In genomic region chr13:70798396-70798795, GRCm38 (mm10) we compare ENCODE assay signal across 13 mouse cellular contexts. TPM values are rescaled to one million over a fixed set of nuclear protein-coding genes. Genes with fewer than 3 reads are reported as not detected.
A peak's percentile ranks its signal among the peaks of the same experiment; 100 is the strongest.
DNase-seq lines count a peak whose midpoint lies in the region; ATAC-seq and TF ChIP-seq lines count a peak whose summit lies in the region.
"Had no signal": no experiment of that assay in that cellular context is flagged by ENCODE, and none has a peak within 500 bp of the region (broad histone marks: within the 10 kb centered on the region; RNA-seq: fewer than 3 reads in every experiment).

No protein-coding gene starts in this region.

- no peak for TF ChIP-seq CTCF in hindbrain, postnatal 0 days (IDR thresholded peaks at IDR 0.05; ENCODE audit: low read depth)

- no peaks in the 10 kb centered on the region for H3K9me3 ChIP-seq in hindbrain, postnatal 0 days (ENCODE audit: low read length)
- no peaks in the 10 kb centered on the region for H3K9me3 ChIP-seq in hindbrain, embryonic 11.5 days (ENCODE audit: control insufficient read depth, low read length)
- H3K9me3 ChIP-seq: stomach, embryonic 15.5 days had no signal

- H3K9ac ChIP-seq in hindbrain, postnatal 0 days (replicated peaks; ENCODE audit: low read length), result no peak overlapping the region
- H3K9ac ChIP-seq in hindbrain, embryonic 11.5 days (ENCODE audit: low read depth, low read length), result no peak overlapping the region
- H3K9ac ChIP-seq: stomach, embryonic 15.5 days had no signal

- no peaks in the 10 kb centered on the region for H3K36me3 ChIP-seq in hindbrain, postnatal 0 days (ENCODE audit: insufficient read depth, low read length)
- H3K36me3 ChIP-seq in hindbrain, embryonic 11.5 days (ENCODE audit: control insufficient read depth, insufficient read depth, low read length), result no peaks in the 10 kb centered on the region
- H3K36me3 ChIP-seq: stomach, embryonic 15.5 days had no signal

- H3K4me1 ChIP-seq in hindbrain, postnatal 0 days (ENCODE audit: insufficient read depth, low read length), result no peaks in the 10 kb centered on the region
- no peaks in the 10 kb centered on the region for H3K4me1 ChIP-seq in hindbrain, embryonic 11.5 days (replicated peaks; ENCODE audit: control insufficient read depth, insufficient read depth, low read length)

- H3K27ac ChIP-seq in hindbrain, postnatal 0 days, result no peak overlapping the region
- H3K27ac ChIP-seq in hindbrain, embryonic 11.5 days (ENCODE audit: low read depth, low read length), result no peak overlapping the region
- H3K27ac ChIP-seq: stomach, embryonic 15.5 days had no signal

- ATAC-seq in hindbrain, postnatal 0 days, result peak; percentile 71
- ATAC-seq in hindbrain, embryonic 11.5 days (ENCODE audit: low FRiP score), result no peak
- no peak for ATAC-seq in CD4-positive, CD25-positive, alpha-beta regulatory T cell, adult 4 months

- H3K4me3 ChIP-seq in hindbrain, postnatal 0 days (ENCODE audit: low read length), result no peak overlapping the region
- no peak overlapping the region for H3K4me3 ChIP-seq in hindbrain, embryonic 11.5 days (ENCODE audit: low read depth, low read length)
- H3K4me3 ChIP-seq: stomach, embryonic 15.5 days had no signal

- WGBS in hindbrain, postnatal 0 days, result 51% methylated on average over 5 of the region's 5 CpGs
- WGBS in hindbrain, embryonic 11.5 days, result 81% methylated on average over 5 of the region's 5 CpGs

- H3K4me2 ChIP-seq in hindbrain, postnatal 0 days (ENCODE audit: low read depth, low read length), result no peak overlapping the region
- no peak overlapping the region for H3K4me2 ChIP-seq in hindbrain, embryonic 11.5 days (replicated peaks; ENCODE audit: low read depth, low read length)
- H3K4me2 ChIP-seq: stomach, embryonic 15.5 days had no signal

- DNase-seq in hindbrain, postnatal 0 days (ENCODE audit: low spot score), result peak; percentile 42
- DNase-seq in hindbrain, embryonic 11.5 days (ENCODE audit: low spot score), result no peak
- peak; percentile 18 to 20 for DNase-seq in frontal cortex, postnatal 14 days (ENCODE audit: low spot score in 2 of 2)
- peak; percentile 20 to 44 for DNase-seq in layer of hippocampus, postnatal 10 days (ENCODE audit: low spot score in 2 of 2)
- DNase-seq in right cerebral cortex, postnatal 25 days, result peak; percentile 27
- no peak for DNase-seq in spleen, adult 18-20 months
- DNase-seq: embryo, embryonic 11 days; kidney, adult 9 months; lung, postnatal 36 days had no signal

- H3K27me3 ChIP-seq in hindbrain, postnatal 0 days (ENCODE audit: insufficient read depth, low read length), result no peaks in the 10 kb centered on the region
- no peaks in the 10 kb centered on the region for H3K27me3 ChIP-seq in hindbrain, embryonic 11.5 days (ENCODE audit: control insufficient read depth, insufficient read depth, low read length)
- H3K27me3 ChIP-seq: stomach, embryonic 15.5 days had no signal

RNA-seq across cellular contexts. Expression of gene Adamts16, which starts 43.2 kb away (rescaled TPM):
- total RNA-seq in hindbrain, postnatal 0 days (2014; rRNA removed), result 4.5 and 4.7 TPM in 2 replicates
- 2.4 and 2.9 TPM in 2 replicates for polyA plus RNA-seq in hindbrain, postnatal 0 days (2015; fragmentation: Nextera tagmentation; extraction: Ambion mirVana)
- 1.1 TPM in 2 replicates for polyA plus RNA-seq in hindbrain, embryonic 11.5 days (2014; fragmentation: Nextera tagmentation; extraction: Ambion mirVana)
- 10 to 100 TPM in 1 of 2 experiments, 1 to 10 TPM in 1; 6.3 to 10.9 TPM for total RNA-seq in layer of hippocampus, postnatal 10 days (2021)
- polyA plus RNA-seq in CD4-positive, CD25-positive, alpha-beta regulatory T cell, adult 4 months (2017; shearing (Covaris generic)), result not detected
- total RNA-seq: liver, adult 2 months; monocyte, adult 5-6 weeks had no signal

Comparison
In these comparisons a context has a peak if more than half of its experiments do, and no peak if none do; other contexts are left out.
1. DNase-seq: peak in hindbrain, postnatal 0 days (single experiment), frontal cortex, postnatal 14 days (2 of 2), layer of hippocampus, postnatal 10 days (2 of 2) and right cerebral cortex, postnatal 25 days (single experiment); none in hindbrain, embryonic 11.5 days (single experiment) and spleen, adult 18-20 months (0 of 2).